Mouse (Mus musculus): ENCODE measurements at regions not wholly inside any gene's neighbourhood (a gene's known extent, or its start where the extent isn't known, plus 50 kb on each side); places are given as distances from the start of the nearest gene placed in this dataset.

- Histone ChIP-seq H3K4me1 (ENCODE audit: control insufficient read depth, insufficient read depth, low read length) (no peaks in the 10 kb centered on the region), H3K27ac (ENCODE audit: insufficient read depth, low read length) (no peak overlapping the region), H3K4me3 (ENCODE audit: insufficient read depth, low read length) (no peak overlapping the region)
- TF ChIP-seq CTCF (IDR thresholded peaks at IDR 0.05; ENCODE audit: borderline replicate concordance, insufficient read depth, low read length) (no peak), POLR2A (IDR thresholded peaks at IDR 0.05; ENCODE audit: low read depth, low read length) (no peak)
Measured at GRCm38 (mm10) chr16:62981821-62982220, 127.7 kb downstream of the Pros1 start.

GRCm38 (mm10) chr16:62982558-62982957, 128.5 kb downstream of the Pros1 start:
- H3K4me3 ChIP-seq (ENCODE audit: insufficient read depth, low read length) = no peak overlapping the region
- TF ChIP-seq CTCF (IDR thresholded peaks at IDR 0.05; ENCODE audit: borderline replicate concordance, insufficient read depth, low read length) (no peak), POLR2A (IDR thresholded peaks at IDR 0.05; ENCODE audit: low read depth, low read length) (no peak)
- no peaks in the 10 kb centered on the region for H3K4me1 ChIP-seq (ENCODE audit: control insufficient read depth, insufficient read depth, low read length)
- H3K27ac ChIP-seq (ENCODE audit: insufficient read depth, low read length) = no peak overlapping the region

- H3K27ac ChIP-seq (ENCODE audit: insufficient read depth, low read length) = no peak overlapping the region
- no peaks in the 10 kb centered on the region for H3K4me1 ChIP-seq (ENCODE audit: control insufficient read depth, insufficient read depth, low read length)
- no peak overlapping the region for H3K4me3 ChIP-seq (ENCODE audit: insufficient read depth, low read length)
- TF ChIP-seq POLR2A (IDR thresholded peaks at IDR 0.05; ENCODE audit: low read depth, low read length) (no peak), CTCF (IDR thresholded peaks at IDR 0.05; ENCODE audit: borderline replicate concordance, insufficient read depth, low read length) (no peak)
Measured at GRCm38 (mm10) chr16:62995555-62995954, 141.4 kb downstream of the Pros1 start.

- TF ChIP-seq POLR2A (IDR thresholded peaks at IDR 0.05; ENCODE audit: low read depth, low read length) = no peak
- no peak for TF ChIP-seq CTCF (IDR thresholded peaks at IDR 0.05; ENCODE audit: borderline replicate concordance, insufficient read depth, low read length)
- Histone ChIP-seq H3K4me3 (ENCODE audit: insufficient read depth, low read length) (no peak overlapping the region), H3K4me1 (ENCODE audit: control insufficient read depth, insufficient read depth, low read length) (no peaks in the 10 kb centered on the region), H3K27ac (ENCODE audit: insufficient read depth, low read length) (no peak overlapping the region)
Measured at GRCm38 (mm10) chr16:63011151-63011734, 157.1 kb downstream of the Pros1 start.

- no peaks in the 10 kb centered on the region for H3K4me1 ChIP-seq (ENCODE audit: control insufficient read depth, insufficient read depth, low read length)
- H3K4me3 ChIP-seq (ENCODE audit: insufficient read depth, low read length) = no peak overlapping the region
- no peak overlapping the region for H3K27ac ChIP-seq (ENCODE audit: insufficient read depth, low read length)
- TF ChIP-seq CTCF (IDR thresholded peaks at IDR 0.05; ENCODE audit: borderline replicate concordance, insufficient read depth, low read length) (no peak), POLR2A (IDR thresholded peaks at IDR 0.05; ENCODE audit: low read depth, low read length) (no peak)
Measured at GRCm38 (mm10) chr16:63014453-63014852, 160.3 kb downstream of the Pros1 start.

- no peak overlapping the region for H3K27ac ChIP-seq (ENCODE audit: insufficient read depth, low read length)
- TF ChIP-seq CTCF (IDR thresholded peaks at IDR 0.05; ENCODE audit: borderline replicate concordance, insufficient read depth, low read length) (no peak), POLR2A (IDR thresholded peaks at IDR 0.05; ENCODE audit: low read depth, low read length) (no peak)
- H3K4me1 ChIP-seq (ENCODE audit: control insufficient read depth, insufficient read depth, low read length) = no peaks in the 10 kb centered on the region
- H3K4me3 ChIP-seq (ENCODE audit: insufficient read depth, low read length) = no peak overlapping the region
Measured at GRCm38 (mm10) chr16:63016144-63016543, 162.0 kb downstream of the Pros1 start.

GRCm38 (mm10) chr16:63016658-63017057, 162.6 kb downstream of the Pros1 start:
- H3K4me1 ChIP-seq (ENCODE audit: control insufficient read depth, insufficient read depth, low read length) = no peaks in the 10 kb centered on the region
- H3K27ac ChIP-seq (ENCODE audit: insufficient read depth, low read length) = no peak overlapping the region
- TF ChIP-seq CTCF (IDR thresholded peaks at IDR 0.05; ENCODE audit: borderline replicate concordance, insufficient read depth, low read length) (no peak), POLR2A (IDR thresholded peaks at IDR 0.05; ENCODE audit: low read depth, low read length) (no peak)
- no peak overlapping the region for H3K4me3 ChIP-seq (ENCODE audit: insufficient read depth, low read length)

GRCm38 (mm10) chr16:63030399-63030798, 176.3 kb downstream of the Pros1 start:
- TF ChIP-seq CTCF (IDR thresholded peaks at IDR 0.05; ENCODE audit: borderline replicate concordance, insufficient read depth, low read length) (no peak), POLR2A (IDR thresholded peaks at IDR 0.05; ENCODE audit: low read depth, low read length) (no peak)
- no peak overlapping the region for H3K4me3 ChIP-seq (ENCODE audit: insufficient read depth, low read length)
- H3K27ac ChIP-seq (ENCODE audit: insufficient read depth, low read length) = no peak overlapping the region
- no peaks in the 10 kb centered on the region for H3K4me1 ChIP-seq (ENCODE audit: control insufficient read depth, insufficient read depth, low read length)

- TF ChIP-seq CTCF (IDR thresholded peaks at IDR 0.05; ENCODE audit: borderline replicate concordance, insufficient read depth, low read length) (no peak), POLR2A (IDR thresholded peaks at IDR 0.05; ENCODE audit: low read depth, low read length) (no peak)
- Histone ChIP-seq H3K27ac (ENCODE audit: insufficient read depth, low read length) (no peak overlapping the region), H3K4me1 (ENCODE audit: control insufficient read depth, insufficient read depth, low read length) (no peaks in the 10 kb centered on the region), H3K4me3 (ENCODE audit: insufficient read depth, low read length) (no peak overlapping the region)
Measured at GRCm38 (mm10) chr16:63031035-63031434, 176.9 kb downstream of the Pros1 start.

GRCm38 (mm10) chr16:63031802-63032201, 177.7 kb downstream of the Pros1 start:
- TF ChIP-seq POLR2A (IDR thresholded peaks at IDR 0.05; ENCODE audit: low read depth, low read length) (no peak), CTCF (IDR thresholded peaks at IDR 0.05; ENCODE audit: borderline replicate concordance, insufficient read depth, low read length) (no peak)
- H3K4me1 ChIP-seq (ENCODE audit: control insufficient read depth, insufficient read depth, low read length) = no peaks in the 10 kb centered on the region
- H3K4me3 ChIP-seq (ENCODE audit: insufficient read depth, low read length) = no peak overlapping the region
- no peak overlapping the region for H3K27ac ChIP-seq (ENCODE audit: insufficient read depth, low read length)
